Mouse (Mus musculus) B cell, adult 2 months (primary cell): Measurements from ENCODE around the gene Gm8909.
A peak's percentile ranks its signal among the peaks of the same experiment; 100 is the strongest.
"Not testable (repeated sequence)": the region's sequence is repeated elsewhere in the genome, so short reads cannot be mapped to it uniquely, and the experiment has no call there.

Experiments used
- DNase-seq, 2 experiments: peaks; one replicate each; pipeline ENCODE4 v3.0.0; 2022

Gm8909 gene

DNA sequence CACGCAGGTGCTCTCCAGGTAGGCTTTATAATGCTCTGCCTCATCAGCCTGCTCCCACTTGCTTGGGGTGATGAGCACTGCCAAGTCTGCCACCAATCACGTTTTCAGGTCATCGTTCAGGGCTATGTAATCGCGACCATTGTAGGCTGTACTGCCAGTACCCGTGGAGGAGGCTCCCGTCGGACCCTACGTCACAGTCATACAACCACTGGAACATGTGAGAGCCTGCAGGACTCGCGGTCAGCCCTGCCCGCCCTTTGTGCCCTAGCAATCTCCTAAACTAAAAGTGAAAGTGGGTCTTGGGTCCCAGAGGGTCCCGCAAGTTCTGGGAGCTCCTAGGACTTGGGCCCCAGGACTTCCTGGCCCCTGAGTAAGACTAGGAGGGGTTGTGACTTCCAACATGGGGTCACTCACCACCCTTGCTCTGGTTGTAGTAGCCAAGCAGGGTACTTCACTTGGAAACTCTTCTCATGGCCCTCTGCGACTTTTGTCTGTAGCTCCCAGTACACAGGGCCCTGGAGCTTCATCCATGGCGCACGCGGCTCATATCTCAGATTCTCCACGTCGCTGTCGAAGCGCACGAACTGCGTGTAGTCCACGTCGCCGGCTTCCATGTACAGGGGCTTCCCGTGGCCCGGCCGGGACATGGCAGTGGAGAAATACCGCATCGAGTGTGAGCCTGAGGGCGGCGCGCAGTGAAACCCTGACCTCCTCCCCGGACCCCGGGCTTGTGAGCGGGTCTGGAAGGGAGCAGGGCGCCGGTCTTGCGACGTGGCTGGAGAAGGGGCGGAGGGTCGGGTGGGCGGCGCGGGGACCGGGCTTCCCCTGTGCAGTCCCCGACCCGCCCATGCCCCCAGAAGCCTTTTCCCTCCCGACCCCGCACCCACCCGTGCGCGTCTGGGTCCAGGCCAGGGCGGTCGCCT lies 6.9 kb downstream of the Gm8909 start:
- DNase-seq: peak; percentile 16 to 27

DNA sequence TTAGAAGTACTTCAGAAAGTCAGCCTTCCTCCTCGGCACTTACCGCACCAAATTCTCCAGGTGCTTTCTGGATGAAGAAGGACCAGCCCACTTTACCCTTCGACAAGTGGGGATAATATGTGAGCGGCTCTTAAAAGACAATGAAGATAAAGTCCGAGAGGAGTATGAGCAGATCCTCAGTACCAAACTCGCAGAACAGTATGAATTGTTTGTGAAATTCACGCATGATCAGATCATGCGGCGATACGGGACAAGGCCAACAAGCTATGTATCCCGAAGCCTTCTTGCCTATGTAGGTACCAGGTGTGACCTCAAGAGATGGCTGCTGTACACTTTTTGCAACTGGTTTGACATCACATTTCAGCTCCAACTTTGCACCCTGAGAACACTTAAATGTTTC lies 10.1 kb downstream of the Gm8909 start:
- DNase-seq: not testable (repeated sequence)

DNA sequence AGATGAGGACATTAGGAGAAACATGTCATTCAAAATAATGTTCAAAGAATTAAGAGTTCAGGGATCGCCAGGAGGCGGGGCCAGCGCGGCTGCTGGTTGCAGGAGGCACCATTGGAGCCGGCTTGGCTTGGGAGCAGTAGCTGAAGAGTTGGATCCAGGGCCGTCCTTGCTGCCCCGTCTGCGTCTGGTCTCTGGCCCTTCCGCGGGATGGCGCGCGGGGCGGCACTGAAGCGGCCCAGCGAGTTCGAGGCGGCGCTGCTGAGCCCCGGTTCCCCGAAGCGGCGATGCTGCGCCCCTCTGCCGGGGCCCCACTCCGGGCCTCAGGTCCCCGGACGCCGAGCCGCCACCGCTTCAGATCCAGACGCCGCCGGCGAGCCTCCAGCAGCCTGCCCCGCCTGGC lies 10.6 kb downstream of the Gm8909 start:
- not testable (repeated sequence) for DNase-seq

DNA sequence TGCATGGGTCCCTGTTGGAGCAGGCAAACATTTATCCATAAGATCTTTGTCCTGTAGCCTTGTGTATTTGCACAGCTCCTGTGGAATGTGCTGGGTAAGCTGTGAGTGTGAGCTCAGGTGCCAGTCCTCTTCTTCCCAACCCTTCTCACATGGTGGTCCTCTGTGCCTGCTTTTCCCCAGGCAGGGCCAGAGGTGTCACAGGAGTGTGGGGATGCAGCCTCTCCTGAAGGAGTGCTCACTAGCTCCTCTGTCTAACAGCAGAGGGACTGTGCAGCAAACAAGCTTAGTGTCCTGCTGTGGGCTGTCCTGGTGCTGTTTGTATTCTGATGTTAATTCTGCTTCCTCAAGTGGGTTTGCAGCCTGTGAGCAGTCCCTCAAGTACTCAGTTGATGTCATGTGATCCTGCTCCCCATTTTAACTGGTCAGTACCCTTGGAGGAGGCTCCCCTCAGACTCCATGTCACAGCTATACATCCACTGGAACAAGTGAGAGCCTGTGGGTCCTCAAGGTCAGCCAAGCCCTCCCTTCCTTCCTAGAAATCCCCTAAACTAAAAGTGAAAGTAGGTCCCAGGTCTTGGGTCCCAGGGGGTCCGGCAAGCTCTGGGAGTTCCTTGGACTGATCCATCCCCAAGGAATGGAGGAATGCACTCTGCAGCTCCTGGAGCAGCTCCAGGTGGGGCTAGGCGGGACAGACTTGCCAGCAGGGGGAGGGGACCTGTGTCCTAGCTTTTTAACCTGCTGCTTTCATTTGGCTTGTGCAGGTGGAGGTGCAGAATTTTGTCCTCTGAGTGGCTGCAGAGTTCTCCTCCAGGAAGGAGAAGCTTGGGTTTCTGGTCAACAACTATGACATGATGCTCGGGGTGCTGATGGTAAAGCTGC lies 13.8 kb downstream of the Gm8909 start:
- no peak for DNase-seq

DNA sequence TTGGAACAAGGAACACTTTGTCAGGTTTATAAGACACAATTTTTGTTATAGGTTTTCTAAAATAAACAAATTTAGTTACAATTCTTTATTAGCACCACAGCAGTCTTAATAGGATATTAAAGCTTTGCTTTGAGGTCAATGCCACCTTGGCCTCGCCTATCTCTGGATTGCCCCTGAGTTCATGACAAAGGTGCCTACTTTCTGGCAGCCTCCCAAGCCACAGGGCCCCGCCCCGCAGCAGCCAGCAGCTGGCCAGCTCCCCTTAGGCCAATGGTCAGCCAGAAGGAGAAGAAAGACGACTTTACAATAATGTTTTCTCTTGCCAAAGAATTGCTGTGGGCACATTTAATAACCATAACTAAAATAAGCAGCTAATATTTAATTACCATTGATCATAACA lies 17.1 kb downstream of the Gm8909 start:
- DNase-seq: not testable (repeated sequence)

DNA sequence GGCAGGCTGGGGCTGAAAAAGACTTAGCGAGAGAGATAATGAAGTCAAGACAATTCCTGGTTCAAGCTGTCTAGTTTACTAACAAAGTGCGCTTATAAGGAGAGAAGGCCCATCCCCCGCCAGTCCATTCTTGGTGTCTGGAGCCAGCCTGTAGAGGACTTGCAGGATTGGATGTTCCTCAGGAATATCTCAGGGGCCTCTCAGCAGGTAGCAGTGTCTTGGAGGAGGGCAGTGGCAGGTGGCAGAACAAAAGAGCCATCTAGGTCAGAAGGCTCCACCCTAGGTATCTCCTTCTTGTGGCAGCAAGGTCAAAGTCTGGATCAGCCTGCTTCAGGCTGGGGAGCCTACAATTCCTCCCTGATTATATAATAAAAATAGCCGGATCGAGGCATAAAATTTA lies 19.9 kb downstream of the Gm8909 start:
- DNase-seq: not testable (repeated sequence)

DNA sequence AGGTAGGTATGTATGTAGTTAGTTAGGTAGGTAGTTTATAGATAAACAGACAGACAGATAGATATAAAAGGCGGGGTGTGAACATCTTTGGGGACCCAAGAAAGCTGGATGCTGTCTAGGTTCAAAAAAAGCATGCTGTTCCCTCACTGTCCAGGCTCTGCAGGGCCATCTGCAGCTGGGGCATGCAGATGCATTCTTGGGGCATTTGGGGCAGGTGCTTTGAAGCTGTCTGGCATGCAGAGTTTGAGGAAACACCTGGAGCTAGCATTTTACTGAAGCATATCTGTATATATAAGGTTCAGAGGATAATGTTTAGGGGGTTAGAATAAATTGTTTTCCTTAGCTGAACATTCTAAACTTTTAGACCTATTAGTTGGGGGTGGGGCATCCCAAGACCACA lies 21.4 kb downstream of the Gm8909 start:
- DNase-seq: not testable (repeated sequence)

DNA sequence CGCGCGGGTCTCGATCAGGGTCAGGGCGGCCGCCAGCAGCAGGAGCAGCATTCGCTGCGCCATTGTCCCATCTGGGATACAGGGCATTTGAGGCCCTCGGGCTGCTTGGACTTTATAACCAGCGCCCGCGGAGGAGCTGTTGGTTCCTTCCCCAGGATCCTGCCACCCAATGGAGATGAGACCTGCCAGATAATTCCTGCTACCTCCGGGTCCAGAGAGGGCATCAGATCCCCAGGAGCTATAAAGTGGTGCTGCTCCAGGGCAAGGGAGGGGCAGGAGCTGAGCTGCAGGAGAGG lies 22.5 kb downstream of the Gm8909 start:
- not testable (repeated sequence) for DNase-seq

DNA sequence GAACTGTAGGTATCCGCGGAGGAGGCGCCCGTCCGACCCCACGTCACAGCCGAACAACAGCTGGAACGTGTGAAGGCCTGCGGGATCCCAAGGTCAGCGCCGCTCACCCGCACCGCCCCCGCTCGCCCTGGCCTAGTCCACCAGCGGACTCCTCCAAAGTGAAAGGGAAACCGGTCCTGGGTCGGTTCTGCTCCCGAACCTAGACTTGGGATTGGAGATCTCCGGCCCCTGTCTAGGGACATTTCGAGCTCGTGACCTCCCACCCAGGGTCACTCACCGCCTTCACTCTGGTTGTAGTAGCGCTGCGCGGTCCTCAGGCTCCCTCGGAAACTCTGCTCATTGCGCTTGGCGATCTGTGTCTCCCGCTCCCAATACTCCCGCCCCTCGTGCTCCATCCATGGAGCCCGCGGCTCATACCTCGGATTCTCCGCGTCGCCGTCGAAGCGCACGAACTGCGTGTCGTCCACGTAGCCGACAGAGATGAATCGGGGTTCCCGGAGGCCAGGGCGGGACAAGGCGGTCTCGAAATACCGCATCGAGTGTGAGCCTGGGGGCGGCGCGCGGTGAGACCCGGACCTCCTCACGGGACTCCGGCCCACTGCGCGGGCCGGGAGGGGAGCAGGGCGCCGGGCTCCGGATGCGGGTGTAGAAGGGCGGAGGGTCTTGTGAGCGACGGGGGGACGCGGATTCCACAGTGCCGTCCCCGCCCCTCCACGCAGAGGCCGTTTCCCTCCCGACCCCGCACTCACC lies 23.1 kb downstream of the Gm8909 start:
- DNase-seq: peak; percentile 29 to 34

DNA sequence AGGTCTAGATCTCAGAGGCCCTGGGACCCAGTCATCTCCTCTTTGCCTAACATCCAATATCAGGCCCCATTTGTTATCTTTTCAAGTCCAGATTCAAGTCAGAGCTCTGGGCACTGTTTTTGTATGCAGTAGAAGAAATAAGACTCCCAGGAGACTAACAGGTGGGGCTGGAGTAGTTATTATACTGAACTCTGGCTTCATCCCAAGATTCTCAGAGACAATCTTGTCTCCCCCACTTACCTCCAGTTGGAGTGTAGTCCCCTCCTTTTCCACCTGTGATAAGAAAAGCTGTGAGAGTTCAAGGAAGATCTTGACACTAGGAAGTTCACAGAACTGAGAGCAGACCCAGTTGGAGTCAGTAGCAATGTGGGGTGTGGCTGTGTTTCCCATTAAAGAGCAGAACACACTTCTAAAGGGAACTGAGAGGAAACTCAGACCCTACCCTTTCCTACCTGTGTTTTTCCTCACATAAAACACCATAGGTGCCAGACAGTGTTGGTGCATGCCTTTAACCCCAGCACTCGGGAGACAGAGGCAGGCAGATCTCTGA lies 32.0 kb downstream of the Gm8909 start:
- not testable (repeated sequence) for DNase-seq

DNA sequence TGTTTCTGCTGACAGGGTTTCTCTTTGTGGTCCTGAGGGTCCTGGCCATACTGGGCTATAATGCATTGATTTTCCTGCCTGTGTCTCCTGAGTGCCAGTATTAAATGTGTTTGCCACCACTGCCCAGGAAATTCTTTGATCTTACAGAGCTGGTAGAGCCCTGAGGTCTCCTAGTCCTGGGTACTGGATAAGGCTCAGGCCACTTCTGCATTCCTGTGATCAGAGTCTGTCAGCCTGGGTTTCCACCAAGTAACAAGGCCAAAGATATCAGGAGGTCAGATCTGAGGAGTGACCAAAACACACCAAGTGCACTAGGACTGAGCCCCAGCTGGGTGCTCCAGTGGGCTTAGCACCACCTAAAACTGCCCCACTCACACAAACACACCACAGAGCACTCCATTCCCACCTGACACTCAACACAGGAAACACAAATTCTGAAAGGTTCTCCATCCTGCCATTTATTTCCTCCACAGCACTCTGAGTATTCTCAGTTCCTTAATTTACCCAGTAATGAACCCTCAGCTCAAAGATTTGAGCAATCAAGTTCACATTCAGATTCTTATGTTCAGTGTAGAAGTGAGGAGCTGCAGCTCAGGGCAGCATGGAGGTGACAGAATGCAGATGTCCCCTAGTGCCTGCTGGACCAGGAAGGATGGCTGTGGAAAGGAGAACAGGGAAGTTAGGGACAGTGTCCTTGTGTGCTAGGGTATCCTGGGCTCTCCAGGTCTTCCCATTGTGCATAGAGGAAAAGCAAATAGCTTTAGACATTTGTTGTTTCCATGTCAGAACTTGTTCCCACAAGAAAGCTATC lies 32.7 kb downstream of the Gm8909 start:
- peak; percentile 26 to 32 for DNase-seq

DNA sequence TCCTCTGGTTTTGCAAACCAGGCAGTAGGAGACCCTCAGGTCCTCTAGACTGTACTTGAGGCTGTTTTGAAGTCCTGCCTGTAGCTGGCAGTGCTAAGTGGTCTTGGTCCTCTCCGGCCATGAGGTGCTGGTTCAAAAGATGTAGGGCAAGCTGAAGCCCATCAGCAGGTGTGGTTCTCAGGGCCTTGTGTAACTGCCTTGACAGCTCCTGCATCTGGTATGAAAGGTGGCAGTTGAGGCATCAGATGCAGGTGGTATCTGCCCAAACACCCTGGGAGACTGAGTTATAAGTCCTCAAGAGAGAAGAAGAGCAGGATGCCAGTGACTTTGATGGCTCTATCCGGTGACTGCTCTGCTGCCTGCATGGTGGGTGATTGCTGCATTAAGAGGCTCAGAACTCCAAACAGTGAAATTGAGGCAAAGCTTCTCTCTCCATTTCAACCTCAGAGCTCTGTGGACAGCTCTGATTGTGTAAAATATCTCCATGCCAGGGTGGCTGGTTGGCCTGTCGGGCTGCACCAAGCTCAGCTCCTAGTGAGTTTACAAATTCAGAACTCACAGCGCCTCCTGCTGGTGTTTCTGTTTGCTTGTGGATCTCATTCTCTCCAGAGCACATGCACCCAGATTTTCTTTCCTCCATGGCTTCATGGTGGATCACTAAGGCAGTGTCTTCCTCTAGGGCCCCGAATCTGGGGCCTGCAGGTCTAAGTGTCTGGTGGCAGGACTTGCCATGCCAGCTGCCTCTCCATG lies 36.6 kb downstream of the Gm8909 start:
- no peak for DNase-seq

DNA sequence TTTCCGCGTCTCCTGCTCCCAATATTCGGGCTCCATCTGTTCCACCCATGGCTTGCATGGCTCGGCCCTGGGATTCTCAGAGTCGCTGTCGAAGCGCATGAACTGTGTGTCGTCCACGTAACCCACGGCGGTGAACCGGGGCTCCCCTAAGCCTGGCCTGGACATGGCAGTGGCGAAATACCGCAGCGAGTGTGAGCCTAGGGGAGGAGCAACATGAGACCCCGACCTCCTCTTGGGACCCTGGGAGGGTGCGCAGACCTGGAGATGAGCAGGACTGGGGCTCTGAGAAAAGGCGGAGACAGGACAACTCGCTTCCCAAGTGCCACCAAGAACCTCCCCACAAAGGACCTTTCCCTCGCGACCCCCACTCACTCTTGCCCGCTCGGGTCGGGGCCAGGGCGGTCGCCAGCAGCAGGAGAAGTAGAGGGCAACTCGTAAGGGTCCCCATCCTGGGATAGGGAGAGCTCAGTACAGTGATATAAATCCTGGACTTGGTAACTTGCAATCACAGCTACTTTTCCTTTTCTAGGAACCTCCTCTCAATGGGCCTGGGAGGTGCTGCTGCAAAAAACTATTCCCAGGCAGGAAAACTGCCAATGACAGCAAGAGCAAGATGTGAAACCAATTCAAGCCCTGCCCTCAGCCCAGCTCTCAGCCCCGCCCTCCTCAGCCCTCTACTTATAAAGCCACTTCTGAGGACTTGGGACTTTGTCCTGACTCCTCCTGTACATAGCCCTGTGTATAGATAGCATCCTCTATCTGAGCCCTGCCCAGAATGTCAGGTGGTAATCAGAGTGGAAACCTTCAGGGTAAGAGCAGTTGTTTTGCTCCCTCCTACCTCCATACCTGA lies 39.1 kb downstream of the Gm8909 start, which contains the start of gene Gm7030:
TSS of gene Gm7030 (minus strand) at position 458 of the 850 bp plus-strand sequence.
- not testable (repeated sequence) for DNase-seq

DNA sequence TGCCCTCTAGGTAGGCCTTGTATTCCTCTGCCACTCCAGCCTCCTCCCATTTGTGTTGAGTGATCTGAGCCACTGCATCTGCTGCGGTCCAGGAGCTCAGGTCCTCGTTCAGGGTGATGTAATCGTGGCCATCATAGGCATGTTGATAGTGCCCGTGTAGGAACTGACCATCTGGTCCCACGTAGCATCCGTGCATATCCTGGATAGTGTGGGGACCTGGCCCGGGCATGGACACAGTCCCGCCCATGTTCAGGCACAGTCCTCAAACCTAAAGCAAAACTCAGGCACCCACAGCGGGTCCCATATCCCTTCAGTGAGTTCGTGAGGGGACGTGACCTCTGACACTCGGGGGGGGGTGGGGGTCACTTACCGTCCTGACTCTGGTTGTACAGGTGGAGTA lies 39.8 kb downstream of the Gm8909 start:
- DNase-seq: not testable (repeated sequence)

DNA sequence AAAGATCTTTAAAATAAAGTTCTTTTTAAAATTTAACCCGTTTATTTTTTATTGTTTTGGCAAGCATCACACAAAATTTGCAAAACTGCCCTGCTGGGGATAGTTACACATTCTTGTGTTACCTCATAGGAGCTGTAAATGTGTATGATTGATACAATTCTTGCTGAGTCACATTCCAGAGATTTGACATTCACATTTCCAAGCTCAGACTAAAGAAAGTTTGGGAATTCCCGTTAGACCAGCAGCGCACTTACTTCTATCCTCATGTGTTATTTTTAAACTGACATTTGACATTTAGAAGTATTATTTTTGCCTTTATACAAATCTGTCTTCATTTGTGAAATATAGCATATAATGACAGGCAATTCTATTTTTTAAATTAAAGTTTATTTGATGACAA lies 44.2 kb downstream of the Gm8909 start:
- DNase-seq: not testable (repeated sequence)

DNA sequence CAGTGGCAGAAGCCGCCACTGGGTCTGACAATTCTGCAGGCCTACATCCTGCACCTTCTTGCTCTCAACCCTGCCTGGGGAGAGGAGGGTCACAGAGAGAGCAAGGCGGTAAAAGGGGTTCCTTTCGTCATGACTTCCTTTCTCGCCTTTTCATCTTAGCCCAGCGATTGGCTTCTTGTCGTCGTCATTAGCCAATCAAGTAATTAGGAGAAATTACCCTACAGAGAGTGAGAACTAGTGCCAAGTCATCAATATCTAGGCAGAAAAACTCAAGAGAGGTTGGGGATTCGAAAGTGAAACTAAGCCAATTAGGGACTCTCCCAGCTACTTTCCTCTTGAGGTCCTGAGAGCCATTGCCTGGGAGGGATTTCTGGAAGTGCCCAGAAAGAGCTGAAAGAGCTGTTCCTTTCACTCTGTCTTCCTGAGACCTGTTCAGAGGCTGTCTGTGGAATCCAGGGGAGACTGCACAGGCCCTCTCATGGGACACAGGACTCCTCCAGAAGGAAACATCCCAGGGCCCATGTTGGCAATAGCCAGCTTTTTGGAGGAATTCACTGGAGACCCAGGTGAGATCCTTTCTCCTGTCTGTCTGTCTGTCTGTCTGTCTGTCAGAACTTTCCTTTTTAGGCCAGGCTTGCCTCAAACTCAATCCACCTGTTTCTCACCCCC lies 46.9 kb downstream of the Gm8909 start, which contains the start of gene Gm19684:
TSS of gene Gm19684 (plus strand) at position 327 of the 669 bp plus-strand sequence.
- peak; percentile 69 to 76 for DNase-seq

DNA sequence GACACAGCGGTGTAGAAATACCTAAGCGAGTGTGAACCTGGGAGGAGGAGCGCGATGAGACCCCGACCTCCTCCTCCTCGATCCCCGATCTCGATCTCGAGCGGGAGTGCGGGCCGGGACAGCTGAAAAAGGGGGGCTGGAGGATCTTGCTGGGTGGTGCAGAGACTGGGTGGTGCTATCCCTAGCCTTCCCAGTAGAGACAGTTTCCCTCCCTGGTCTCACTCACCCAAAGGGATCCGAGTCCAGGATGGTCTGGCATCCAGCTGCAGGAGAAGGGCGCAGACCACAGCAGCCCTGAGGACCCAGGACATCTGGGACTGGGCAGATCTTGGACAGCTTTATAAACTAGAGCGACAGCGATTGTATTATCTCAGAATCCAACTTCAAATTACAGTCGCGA lies 47.5 kb downstream of the Gm8909 start:
- not testable (repeated sequence) for DNase-seq

DNA sequence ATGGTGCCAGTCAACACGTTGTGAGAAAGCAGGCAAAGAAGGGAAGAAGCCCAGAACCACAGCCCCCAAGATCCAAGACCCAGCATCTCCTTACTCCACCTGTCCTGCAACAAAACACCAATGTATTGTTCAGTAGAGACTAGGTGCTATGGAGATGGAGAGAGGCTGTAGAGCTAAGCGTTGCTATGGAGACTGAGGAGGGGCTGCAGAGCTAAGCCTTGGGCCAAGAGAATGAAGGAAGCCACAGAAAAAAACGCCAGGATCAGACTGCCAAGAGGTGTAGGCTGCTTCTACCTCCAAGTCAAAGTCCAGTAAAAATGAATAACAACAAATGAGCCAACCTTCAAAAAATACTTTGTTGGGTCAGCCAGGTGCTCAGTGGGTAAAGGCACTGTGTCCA lies 51.8 kb downstream of the Gm8909 start:
- not testable (repeated sequence) for DNase-seq
